ENCODE assay signal across 28 mouse cellular contexts in genomic region chr9:52200271-52200670, GRCm38 (mm10). TPM values are rescaled to one million over a fixed set of nuclear protein-coding genes. Genes with fewer than 3 reads are reported as not detected.
DNase-seq lines count a peak whose midpoint lies in the region; ATAC-seq and TF ChIP-seq lines count a peak whose summit lies in the region.
"Had no signal": no experiment of that assay in that cellular context is flagged by ENCODE, and none has a peak within 500 bp of the region (broad histone marks: within the 10 kb centered on the region; RNA-seq: fewer than 3 reads in every experiment).

No protein-coding gene starts in this region.

- no peak for ATAC-seq in forebrain, embryonic 14.5 days
- ATAC-seq in forebrain, embryonic 15.5 days (replicated peaks) = no peak
- no peak for ATAC-seq in midbrain, postnatal 0 days (ENCODE audit: low FRiP score)
- ATAC-seq in midbrain, embryonic 13.5 days = no peak
- ATAC-seq: intestine, postnatal 0 days; Patski had no signal

- no peak overlapping the region for H3K4me3 ChIP-seq in forebrain, embryonic 14.5 days (ENCODE audit: low read depth, low read length)
- H3K4me3 ChIP-seq in forebrain, embryonic 15.5 days = no peak overlapping the region
- no peak overlapping the region for H3K4me3 ChIP-seq in midbrain, postnatal 0 days (ENCODE audit: low read depth, low read length)
- no peak overlapping the region for H3K4me3 ChIP-seq in midbrain, embryonic 13.5 days (replicated peaks)
- H3K4me3 ChIP-seq: embryonic facial prominence, embryonic 10.5 days; embryonic facial prominence, embryonic 13.5 days; erythroblast, embryonic 14.5 days; forebrain, embryonic 12.5 days; heart, adult 2 months; heart, embryonic 10.5 days; heart, embryonic 13.5 days; hindbrain, embryonic 12.5 days; hindbrain, embryonic 15.5 days had no signal

- H3K4me1 ChIP-seq in forebrain, embryonic 14.5 days (ENCODE audit: control insufficient read depth, insufficient read depth, low read length) = 0 out of 2 replicates have a peak, but pooled peaks cover 2% of the 10 kb centered on the region
- H3K4me1 ChIP-seq in forebrain, embryonic 15.5 days = peaks cover 13% of the 10 kb centered on the region
- H3K4me1 ChIP-seq in midbrain, postnatal 0 days (ENCODE audit: insufficient read depth, low read length) = no peaks in the 10 kb centered on the region
- H3K4me1 ChIP-seq in midbrain, embryonic 13.5 days (replicated peaks) = no peaks in the 10 kb centered on the region
- H3K4me1 ChIP-seq: embryonic facial prominence, embryonic 10.5 days; embryonic facial prominence, embryonic 13.5 days; forebrain, embryonic 12.5 days; hindbrain, embryonic 12.5 days; hindbrain, embryonic 15.5 days had no signal

- H3K9ac ChIP-seq in forebrain, embryonic 14.5 days (ENCODE audit: low read length) = no peak overlapping the region
- no peak overlapping the region for H3K9ac ChIP-seq in forebrain, embryonic 15.5 days (replicated peaks)
- H3K9ac ChIP-seq in midbrain, postnatal 0 days (replicated peaks; ENCODE audit: low read length, poor library complexity, severe bottlenecking) = no peak overlapping the region
- H3K9ac ChIP-seq in midbrain, embryonic 13.5 days (replicated peaks) = no peak overlapping the region
- H3K9ac ChIP-seq: embryonic facial prominence, embryonic 13.5 days; forebrain, embryonic 12.5 days; heart, embryonic 13.5 days; hindbrain, embryonic 12.5 days; hindbrain, embryonic 15.5 days had no signal

- WGBS in forebrain, embryonic 14.5 days = 71% methylated on average over 4 of the region's 4 CpGs
- WGBS in forebrain, embryonic 15.5 days = 67% methylated on average over 4 of the region's 4 CpGs
- 83% methylated on average over 4 of the region's 4 CpGs for WGBS in midbrain, postnatal 0 days
- 84% methylated on average over 4 of the region's 4 CpGs for WGBS in midbrain, embryonic 13.5 days

- TF ChIP-seq CTCF in midbrain, postnatal 0 days (IDR thresholded peaks at IDR 0.05) = no peak

- no peaks in the 10 kb centered on the region for H3K36me3 ChIP-seq in forebrain, embryonic 14.5 days (ENCODE audit: control insufficient read depth, insufficient read depth, low read length)
- no peaks in the 10 kb centered on the region for H3K36me3 ChIP-seq in forebrain, embryonic 15.5 days
- no peaks in the 10 kb centered on the region for H3K36me3 ChIP-seq in midbrain, postnatal 0 days (ENCODE audit: insufficient read depth, low read length)
- H3K36me3 ChIP-seq in midbrain, embryonic 13.5 days = no peaks in the 10 kb centered on the region
- H3K36me3 ChIP-seq: embryonic facial prominence, embryonic 10.5 days; embryonic facial prominence, embryonic 13.5 days; forebrain, embryonic 12.5 days; G1E; heart, embryonic 10.5 days; heart, embryonic 13.5 days; hindbrain, embryonic 12.5 days; hindbrain, embryonic 15.5 days had no signal

- peak; percentile 67 to 70 for DNase-seq in cerebellum, postnatal 14 days
- DNase-seq in cerebellum, adult 11 months = no peak
- peak; percentile 53 for DNase-seq in forebrain, embryonic 14.5 days (ENCODE audit: low spot score)
- peak; percentile 21 for DNase-seq in midbrain, postnatal 0 days (ENCODE audit: low spot score)
- no peak for DNase-seq in c-Kit-positive CD71-positive TER-119-positive erythroid progenitor cells, embryonic 14.5 days (ENCODE audit: low spot score)
- DNase-seq: adrenal gland, postnatal 10 days; adrenal gland, postnatal 36 days; B cell, adult 2 months; cerebellum, adult 9-10 months; embryo, embryonic 11 days; gastrocnemius, postnatal 10 days; gastrocnemius, postnatal 36 days; heart, adult 2 months; kidney, adult 9 months had no signal

- no peaks in the 10 kb centered on the region for H3K9me3 ChIP-seq in forebrain, embryonic 14.5 days (replicated peaks; ENCODE audit: control insufficient read depth, low read length)
- H3K9me3 ChIP-seq in forebrain, embryonic 15.5 days = no peaks in the 10 kb centered on the region
- no peaks in the 10 kb centered on the region for H3K9me3 ChIP-seq in midbrain, postnatal 0 days (ENCODE audit: low read length)
- no peaks in the 10 kb centered on the region for H3K9me3 ChIP-seq in midbrain, embryonic 13.5 days
- H3K9me3 ChIP-seq: embryonic facial prominence, embryonic 10.5 days; embryonic facial prominence, embryonic 13.5 days; forebrain, embryonic 12.5 days; G1E; heart, embryonic 10.5 days; heart, embryonic 13.5 days; hindbrain, embryonic 12.5 days; hindbrain, embryonic 15.5 days had no signal

- no peak overlapping the region for H3K27ac ChIP-seq in forebrain, embryonic 14.5 days (ENCODE audit: low read depth, low read length)
- no peak overlapping the region for H3K27ac ChIP-seq in forebrain, embryonic 15.5 days (replicated peaks)
- H3K27ac ChIP-seq in midbrain, postnatal 0 days (ENCODE audit: low read depth, low read length) = no peak overlapping the region
- H3K27ac ChIP-seq in midbrain, embryonic 13.5 days = no peak overlapping the region
- H3K27ac ChIP-seq: embryonic facial prominence, embryonic 10.5 days; embryonic facial prominence, embryonic 13.5 days; forebrain, embryonic 12.5 days; heart, adult 2 months; heart, embryonic 10.5 days; heart, embryonic 13.5 days; hindbrain, embryonic 12.5 days; hindbrain, embryonic 15.5 days had no signal

- no peaks in the 10 kb centered on the region for H3K27me3 ChIP-seq in forebrain, embryonic 14.5 days (replicated peaks; ENCODE audit: control insufficient read depth, insufficient read depth, low read length)
- no peaks in the 10 kb centered on the region for H3K27me3 ChIP-seq in forebrain, embryonic 15.5 days
- H3K27me3 ChIP-seq in midbrain, postnatal 0 days (ENCODE audit: insufficient read depth, low read length) = no peaks in the 10 kb centered on the region
- H3K27me3 ChIP-seq in midbrain, embryonic 13.5 days = no peaks in the 10 kb centered on the region
- H3K27me3 ChIP-seq: CH12.LX; embryonic facial prominence, embryonic 13.5 days; forebrain, embryonic 12.5 days; heart, embryonic 13.5 days; hindbrain, embryonic 12.5 days; hindbrain, embryonic 15.5 days had no signal

- no peak overlapping the region for H3K4me2 ChIP-seq in forebrain, embryonic 14.5 days (ENCODE audit: low read length)
- H3K4me2 ChIP-seq in forebrain, embryonic 15.5 days (replicated peaks) = no peak overlapping the region
- H3K4me2 ChIP-seq in midbrain, postnatal 0 days (ENCODE audit: low read depth, low read length, poor library complexity, severe bottlenecking) = no peak overlapping the region
- H3K4me2 ChIP-seq in midbrain, embryonic 13.5 days (replicated peaks) = no peak overlapping the region
- H3K4me2 ChIP-seq: embryonic facial prominence, embryonic 13.5 days; forebrain, embryonic 12.5 days; heart, embryonic 13.5 days; hindbrain, embryonic 12.5 days; hindbrain, embryonic 15.5 days had no signal

RNA-seq across cellular contexts. Expression of gene Zc3h12c, which starts 31.9 kb away (rescaled TPM):
- 9.9 and 10.5 TPM in 2 replicates for polyA plus RNA-seq in forebrain, embryonic 14.5 days (2014; fragmentation: Nextera tagmentation; extraction: Ambion mirVana)
- polyA plus RNA-seq in forebrain, embryonic 15.5 days (2015; fragmentation: Nextera tagmentation; extraction: Ambion mirVana) = 7.2 TPM in 2 replicates
- total RNA-seq in midbrain, postnatal 0 days (2014; rRNA removed) = 13.4 and 15.1 TPM in 2 replicates
- polyA plus RNA-seq in midbrain, postnatal 0 days (2015; fragmentation: Nextera tagmentation; extraction: Ambion mirVana) = 2.6 and 3.4 TPM in 2 replicates
- 10.8 and 10.9 TPM in 2 replicates for polyA plus RNA-seq in midbrain, embryonic 13.5 days (2015; fragmentation: Nextera tagmentation; extraction: Ambion mirVana)
- polyA plus RNA-seq: erythroblast, embryonic 14.5 days had no signal

Comparison
In these comparisons a context has a peak if more than half of its experiments do, and no peak if none do; other contexts are left out.
1. DNase-seq: peak in cerebellum, postnatal 14 days (2 of 2), forebrain, embryonic 14.5 days (single experiment) and midbrain, postnatal 0 days (single experiment); none in cerebellum, adult 11 months (single experiment) and c-Kit-positive CD71-positive TER-119-positive erythroid progenitor cells, embryonic 14.5 days (single experiment).